Mouse (Mus musculus) fibroblast of lung, adult 2 months (primary cell): ENCODE measurements around the gene Ephb3.

Experiments
- DNase-seq: peaks from one replicate; pipeline ENCODE4 v3.0.0-alpha.2; 2011; ENCODE audit warnings: low read depth

The Ephb3 gene

DNA sequence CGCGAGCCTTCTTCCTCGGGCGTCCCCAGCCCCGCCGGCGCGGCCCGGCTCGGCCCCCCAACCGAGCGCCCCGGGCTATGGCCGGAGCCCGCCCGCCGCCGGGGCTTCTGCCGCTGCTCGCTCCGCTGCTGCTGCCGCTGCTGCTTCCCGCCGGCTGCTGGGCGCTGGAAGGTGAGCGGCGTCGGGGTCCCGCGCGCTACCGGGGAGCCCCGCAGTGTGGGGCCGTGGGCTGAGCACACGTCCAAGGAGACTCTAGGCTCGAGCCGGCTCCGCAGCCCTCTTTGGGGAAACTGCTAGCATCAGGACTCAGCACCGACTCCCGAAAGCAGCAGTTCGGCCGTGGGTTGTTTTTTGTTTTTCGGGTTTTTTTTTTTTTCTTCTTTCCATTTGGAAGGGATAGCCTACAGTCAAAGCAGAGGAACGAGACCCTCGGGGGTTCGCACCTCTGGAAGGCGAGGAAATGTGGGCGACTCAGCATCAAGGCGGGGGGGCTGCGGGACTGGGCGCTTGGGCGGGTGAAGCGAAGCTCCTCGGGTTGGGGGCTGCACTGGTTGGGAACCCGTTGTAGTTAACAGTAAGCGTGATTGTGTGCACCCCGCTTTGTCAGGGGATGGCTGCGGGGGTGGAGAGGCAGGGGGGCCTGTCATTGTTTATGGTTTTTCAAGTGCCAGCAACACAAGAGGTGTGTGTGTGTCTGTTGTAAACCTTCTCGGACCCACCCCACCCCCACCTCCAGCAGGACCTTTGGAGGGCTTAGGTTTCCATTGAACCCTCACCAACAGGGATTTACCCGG is 735 bp downstream of the Ephb3 start:
- DNase-seq, result no peak

DNA sequence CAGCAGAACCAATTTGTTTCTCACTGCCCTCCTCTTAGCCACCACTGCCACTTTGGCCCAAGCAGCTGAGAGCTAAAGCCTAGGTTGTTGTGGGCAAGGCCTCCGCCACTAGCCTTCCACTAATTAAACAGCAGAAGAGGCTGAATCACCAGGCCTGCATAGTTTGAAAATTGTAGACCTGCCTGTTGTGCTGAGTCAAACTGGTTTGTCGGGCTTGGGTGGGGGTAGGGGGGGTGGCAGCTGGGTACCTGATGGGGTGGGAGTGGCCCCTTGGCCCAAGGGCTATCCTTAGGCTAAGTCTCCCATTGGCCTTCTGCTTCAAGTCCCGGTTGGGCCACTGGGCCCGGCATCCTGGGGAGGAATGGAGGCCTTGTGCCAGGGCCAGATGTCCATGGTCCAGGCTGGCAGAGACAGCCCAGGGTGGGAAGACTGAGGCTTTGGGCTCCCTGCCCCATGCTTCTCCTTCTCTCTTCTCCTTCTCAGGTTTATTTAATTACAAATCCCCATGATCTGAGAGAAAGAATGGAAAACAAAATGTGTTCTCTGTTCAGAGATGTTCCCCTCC is 3.5 kb downstream of the Ephb3 start:
- DNase-seq, result no peak

DNA sequence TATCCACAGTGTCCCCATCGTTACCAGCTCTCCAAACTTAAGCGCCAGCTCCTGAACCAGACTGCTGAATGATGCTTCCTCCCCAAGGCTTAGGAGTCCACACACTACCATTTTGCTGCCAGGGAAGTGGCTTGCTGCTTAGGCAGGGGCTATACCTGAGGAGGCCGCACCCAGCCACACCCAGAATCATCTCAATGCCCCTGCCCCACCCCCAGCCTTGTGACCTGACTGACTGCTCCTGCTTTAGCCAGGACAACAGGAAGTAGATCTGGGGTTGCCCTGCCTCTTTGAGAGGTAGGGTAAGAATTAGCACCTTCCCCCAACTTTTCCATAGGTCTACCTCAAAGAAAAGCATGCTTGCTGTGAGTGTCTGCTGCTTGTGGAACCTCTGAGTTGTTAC is 4.7 kb downstream of the Ephb3 start:
- DNase-seq, result no peak

GRCm38 (mm10) chr16:21210204-21210603 is 5.6 kb downstream of the Ephb3 start:
- DNase-seq, result no peak

GRCm38 (mm10) chr16:21210667-21211338 is 6.2 kb downstream of the Ephb3 start:
- peak; percentile 99 for DNase-seq

DNA sequence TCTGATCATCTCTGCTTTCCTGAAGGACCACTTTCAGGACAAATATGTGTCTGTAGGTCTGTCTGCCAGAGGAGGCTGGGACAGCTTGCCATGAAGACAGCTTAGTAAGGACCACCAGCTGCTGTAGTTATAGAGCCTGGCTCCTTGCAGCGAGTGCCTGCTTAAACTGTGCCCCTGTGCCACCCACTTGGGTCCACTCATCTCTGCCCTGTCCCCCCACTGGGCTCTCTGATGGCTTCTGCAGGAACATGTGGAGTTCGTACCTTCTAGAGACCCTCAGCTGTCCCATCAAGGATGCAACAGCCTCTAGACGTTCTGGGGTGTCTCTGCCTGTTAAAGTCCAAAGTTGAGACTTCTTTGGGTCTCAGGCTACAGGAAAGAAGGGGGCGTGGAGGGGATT is 6.9 kb downstream of the Ephb3 start:
- no peak for DNase-seq

GRCm38 (mm10) chr16:21212369-21212768 is 7.8 kb downstream of the Ephb3 start:
- no peak for DNase-seq

DNA sequence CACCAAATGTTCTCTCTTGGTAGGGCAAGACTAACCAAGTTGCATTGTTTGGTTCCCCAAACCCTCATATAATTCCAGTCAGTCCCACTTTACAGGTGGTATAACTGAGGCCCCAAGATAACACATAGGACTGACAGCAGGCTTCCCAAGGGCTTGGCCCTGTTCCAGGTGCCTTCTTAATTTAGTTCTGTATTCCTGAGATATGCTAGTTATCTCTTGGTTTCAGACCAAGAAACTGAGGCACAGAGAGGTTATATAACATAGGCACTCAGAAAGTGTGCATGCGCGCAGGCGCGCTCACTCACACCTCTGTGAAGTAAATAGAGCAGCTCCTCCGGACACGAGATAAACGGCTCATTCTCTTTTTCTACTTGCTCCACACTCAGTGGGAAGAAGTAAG is 9.4 kb downstream of the Ephb3 start:
- no peak for DNase-seq

DNA sequence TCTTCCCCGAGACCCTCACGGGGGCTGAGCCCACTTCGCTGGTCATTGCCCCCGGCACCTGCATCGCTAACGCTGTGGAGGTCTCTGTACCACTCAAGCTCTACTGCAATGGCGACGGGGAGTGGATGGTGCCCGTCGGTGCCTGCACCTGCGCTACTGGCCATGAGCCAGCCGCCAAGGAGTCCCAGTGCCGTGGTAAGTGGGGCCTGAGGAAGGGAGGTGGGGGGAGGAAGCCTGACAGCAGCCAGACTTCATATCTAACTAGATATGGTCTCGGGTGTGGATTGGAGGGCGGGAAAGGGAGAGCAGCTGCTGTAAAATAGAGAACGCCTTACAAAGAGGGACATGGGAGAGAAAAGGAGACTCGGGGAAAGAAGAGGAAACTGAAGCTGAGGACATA is 10.2 kb downstream of the Ephb3 start:
- no peak for DNase-seq

GRCm38 (mm10) chr16:21216047-21216446 is 11.5 kb downstream of the Ephb3 start:
- DNase-seq, result no peak

- DNase-seq, result no peak
Measured at GRCm38 (mm10) chr16:21217233-21217632, 12.7 kb downstream of the Ephb3 start.

GRCm38 (mm10) chr16:21219656-21220055 is 15.1 kb downstream of the Ephb3 start:
- no peak for DNase-seq

GRCm38 (mm10) chr16:21223038-21223437 is 18.5 kb downstream of the Ephb3 start:
- no peak for DNase-seq

GRCm38 (mm10) chr16:21224648-21225240 is 20.2 kb downstream of the Ephb3 start:
- DNase-seq, result no peak

DNA sequence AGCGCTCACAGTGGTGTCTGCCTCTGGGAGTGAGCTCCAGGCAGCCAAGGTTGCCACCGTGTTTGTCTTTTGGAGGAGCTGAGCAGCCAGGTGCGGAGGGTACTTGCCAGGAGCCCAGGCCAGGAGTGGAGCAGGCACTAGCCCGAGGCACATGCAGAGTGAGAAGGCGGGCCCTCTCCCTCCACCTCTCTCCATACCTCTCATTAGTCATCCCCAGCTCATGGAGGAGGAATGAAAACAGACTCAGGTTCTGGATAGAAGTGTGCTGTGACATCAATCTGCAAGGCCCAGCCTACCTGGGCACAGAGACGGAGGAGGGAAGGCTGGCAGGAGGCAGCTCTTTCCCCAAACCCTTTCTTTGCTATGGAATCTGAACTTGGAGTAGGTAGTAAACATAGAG is 22.1 kb downstream of the Ephb3 start:
- DNase-seq, result no peak

- DNase-seq, result no peak
Measured at GRCm38 (mm10) chr16:21235135-21235534, 30.6 kb downstream of the Ephb3 start.

DNA sequence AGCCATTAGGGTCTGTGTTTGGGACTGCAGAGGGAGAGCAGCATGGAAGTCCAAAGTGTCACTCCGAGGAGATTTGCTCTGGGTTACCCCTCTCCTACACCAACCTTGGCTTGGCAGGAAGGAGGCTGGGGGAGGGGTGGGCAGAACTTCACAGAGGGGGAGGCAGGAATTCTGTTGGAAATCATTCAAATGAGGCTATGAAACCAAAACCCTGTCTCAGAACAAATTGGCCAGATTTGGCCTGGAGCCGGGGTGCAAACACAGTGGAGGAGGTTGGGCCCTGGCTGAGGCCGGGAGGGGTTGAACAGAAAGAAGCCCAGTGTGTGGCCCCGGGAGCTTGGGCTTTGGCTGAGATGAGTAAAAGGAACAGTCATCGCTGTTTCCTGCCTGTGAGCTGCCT is 34.2 kb downstream of the Ephb3 start:
- no peak for DNase-seq

GRCm38 (mm10) chr16:21240547-21240946 is 36.0 kb downstream of the Ephb3 start:
- DNase-seq, result no peak

- DNase-seq, result no peak
Measured at GRCm38 (mm10) chr16:21241030-21241429, 36.5 kb downstream of the Ephb3 start.

DNA sequence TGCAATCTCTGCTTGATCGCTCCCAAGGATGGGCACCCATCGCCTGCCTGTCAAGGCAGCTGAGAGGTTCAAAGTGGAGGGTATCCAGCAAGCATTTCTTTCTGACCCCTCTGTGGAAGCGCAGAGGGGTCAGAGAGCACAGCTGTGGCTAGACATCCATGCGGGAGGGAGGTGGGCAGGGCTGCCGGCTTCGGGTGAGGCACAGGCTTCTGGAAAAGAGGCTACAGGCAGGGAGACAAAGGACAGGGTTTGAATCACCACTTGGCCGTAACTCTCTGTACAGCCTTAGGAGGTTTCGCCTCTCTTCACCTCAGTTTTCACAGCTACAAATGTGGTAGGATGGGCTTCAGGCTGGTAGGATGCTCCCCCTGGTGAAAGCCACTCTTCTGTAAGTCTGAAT is 38.4 kb downstream of the Ephb3 start:
- DNase-seq, result no peak

DNA sequence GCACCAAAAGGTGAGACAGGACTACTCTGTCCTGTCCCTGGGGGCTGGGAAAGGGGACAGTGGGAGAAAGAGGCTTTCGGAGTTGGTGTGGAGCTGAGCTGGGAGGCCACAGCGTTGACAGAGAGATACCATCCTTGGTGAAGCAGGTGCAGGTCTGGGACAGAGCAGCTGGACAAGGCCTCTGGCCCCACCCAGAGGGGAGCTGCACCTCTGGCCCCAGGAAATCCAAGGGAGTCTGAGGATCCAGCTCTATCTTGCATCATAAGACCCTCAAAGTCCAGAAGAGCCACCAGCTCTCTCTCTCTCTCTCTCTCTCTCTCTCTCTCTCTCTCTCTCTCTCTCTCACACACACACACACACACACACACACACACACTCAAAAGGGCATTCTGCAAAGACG is 40.2 kb downstream of the Ephb3 start:
- DNase-seq, result no peak

DNA sequence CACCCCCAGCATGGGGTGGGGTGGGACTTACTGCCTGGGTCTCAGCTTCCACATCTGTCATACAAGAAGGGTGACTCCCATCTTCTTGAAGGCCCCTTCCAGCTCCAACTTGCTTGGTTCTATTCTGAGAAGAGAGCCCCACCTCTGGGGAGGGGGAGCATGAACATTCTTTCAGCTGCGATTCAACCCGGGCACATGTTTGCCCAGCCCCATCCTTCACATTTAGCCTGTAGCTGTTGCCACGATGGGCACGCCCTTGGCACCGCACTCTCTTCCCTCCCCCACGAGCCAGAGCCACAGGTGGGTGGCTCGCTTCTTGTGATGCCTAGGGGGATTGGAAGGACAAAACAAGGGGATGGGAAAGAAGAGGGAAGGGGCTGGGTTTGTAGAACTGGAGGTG is 40.8 kb downstream of the Ephb3 start:
- DNase-seq, result no peak

DNA sequence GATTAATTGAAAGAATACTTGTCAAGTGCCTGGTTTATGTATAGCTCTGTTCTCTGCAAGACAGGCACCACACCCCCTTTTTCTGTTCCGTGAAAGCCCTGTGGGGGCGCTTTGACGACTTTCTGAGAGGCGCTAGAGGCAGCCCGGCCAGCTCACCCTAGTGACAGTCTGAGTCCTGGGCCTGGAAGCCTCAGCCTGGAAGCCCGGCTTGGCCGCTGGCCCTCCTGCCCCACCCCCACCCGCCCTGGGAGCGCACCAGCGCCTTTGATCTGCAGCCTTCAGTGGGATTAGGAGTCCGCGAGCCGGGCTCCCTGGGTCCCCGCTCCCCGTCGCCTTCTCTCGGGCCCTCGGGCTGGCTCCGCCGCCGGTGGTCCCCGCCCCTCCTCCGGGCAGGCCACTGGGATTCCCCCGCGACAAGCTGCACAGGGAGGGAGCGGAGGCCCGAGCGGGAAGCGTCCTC is 41.4 kb downstream of the Ephb3 start:
- DNase-seq, result peak; percentile 71
